Mouse (Mus musculus) testis, adult 10 weeks (tissue): ENCODE data around the gene Tcstv1. TPM values are rescaled to one million over a fixed set of nuclear protein-coding genes. Genes with fewer than 3 reads are reported as not detected.

Experiments
- polyA plus RNA-seq: library from polyadenylated mRNA; stranded (reverse); fragments of 350-450 nt; fragmentation: Illumina TruSeq; extraction: RNeasy Lipid Tissue Mini Kit (QIAGEN cat#74804); gene quantifications from one replicate; pipeline ENCODE4 v1.2.3, GENCODE M21; 2014; ENCODE audit warnings: low read depth, low replicate concordance

The Tcstv1 gene
- polyA plus RNA-seq: not detected

GRCm38 (mm10) chr13:119894685-119895084, at the start of gene Tcstv1:
Gene Tcstv1, minus strand, starts transcription at chr13:119894785.

GRCm38 (mm10) chr13:119929172-119929571, 34.6 kb upstream of the Tcstv1 start, which contains the start of gene Gm21761:
Gene Gm21761, minus strand, starts transcription at chr13:119929272.

Other genes starting within 250 kb of the Tcstv1 start
- gene Hmgcs1, start 204.4 kb downstream of the Tcstv1 start, polyA plus RNA-seq: 82.8 TPM
- gene Nim1k, start 138.9 kb downstream of the Tcstv1 start, polyA plus RNA-seq: 5.9 TPM
- 76.2 TPM for gene Zfp131, start 103.9 kb downstream of the Tcstv1 start, polyA plus RNA-seq
- gene AF067063, start 64.6 kb downstream of the Tcstv1 start, polyA plus RNA-seq: not detected
- not detected for gene D13Ertd608e, start 58.8 kb downstream of the Tcstv1 start, polyA plus RNA-seq
- not detected for gene Gm21761, start 34.5 kb upstream of the Tcstv1 start, polyA plus RNA-seq
- not detected for gene B020031M17Rik, start 56.0 kb upstream of the Tcstv1 start, polyA plus RNA-seq
- gene Gm36079, start 132.2 kb upstream of the Tcstv1 start, polyA plus RNA-seq: not detected
- 0.83 TPM for gene Gm21188, start 157.4 kb upstream of the Tcstv1 start, polyA plus RNA-seq
- gene Gm20767, start 245.5 kb upstream of the Tcstv1 start, polyA plus RNA-seq: not detected